Mouse (Mus musculus) adipocyte (in vitro differentiated cells): ENCODE data around the gene Ldhb.
"Not testable (repeated sequence)": the region's sequence is repeated elsewhere in the genome, so short reads cannot be mapped to it uniquely, and the experiment has no call there.

Source experiments
- DNase-seq: peaks from one replicate; pipeline ENCODE4 v3.0.0-alpha.2; 2016; ENCODE audit warnings: low spot score

Gene Ldhb

DNA sequence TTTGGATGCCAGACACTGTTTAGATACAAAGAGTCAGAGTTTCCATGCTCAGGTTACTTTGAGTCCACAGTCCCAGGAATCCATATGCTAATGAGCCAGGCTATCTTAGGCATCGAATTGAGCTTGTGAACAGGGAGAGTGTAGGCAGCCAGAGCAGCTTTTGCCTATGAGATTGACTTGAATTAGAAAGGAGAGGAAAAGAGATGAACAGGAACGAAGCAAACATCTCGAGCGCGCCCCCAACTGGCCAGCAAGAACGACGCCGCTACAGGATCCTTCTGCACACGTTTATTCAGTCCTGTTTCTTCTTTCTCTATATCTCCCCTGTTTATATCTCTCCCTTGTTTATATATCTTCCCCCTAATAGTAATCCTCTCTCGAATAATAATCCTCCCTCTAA lies 7.2 kb upstream of the Ldhb start:
- no peak for DNase-seq

GRCm38 (mm10) chr6:142512902-142513301 lies 5.1 kb upstream of the Ldhb start:
- DNase-seq: no peak

DNA sequence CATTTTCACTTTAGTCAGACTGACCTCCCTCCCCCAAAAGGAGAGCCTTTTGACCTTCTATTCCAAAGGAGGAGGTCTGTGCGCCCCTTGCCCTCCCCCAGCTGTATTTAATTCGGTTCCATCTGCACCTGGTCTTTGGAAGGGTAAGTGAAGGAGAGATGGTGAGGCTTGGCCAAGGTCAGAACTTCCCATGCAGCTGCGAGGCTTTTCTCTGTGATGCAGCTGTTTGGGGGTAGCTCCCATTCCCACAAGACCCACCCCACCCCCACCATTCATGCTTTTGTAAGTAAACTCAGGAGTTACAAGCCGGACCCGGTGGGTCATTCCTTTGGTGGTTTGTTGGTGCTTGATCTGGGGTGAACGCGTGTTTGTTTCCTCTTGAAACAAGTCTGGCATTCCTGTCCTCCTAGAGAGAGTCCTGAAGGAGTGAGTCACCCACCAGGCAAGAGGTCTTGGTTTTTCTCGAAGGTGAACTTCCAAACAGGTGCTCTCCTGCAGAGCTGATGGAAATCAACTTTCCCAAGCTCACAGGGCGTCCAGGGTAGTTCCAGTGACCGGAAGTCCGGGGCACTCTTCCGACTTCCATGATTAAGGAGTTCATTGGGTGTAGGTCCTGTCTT lies 3.9 kb upstream of the Ldhb start:
- no peak for DNase-seq

DNA sequence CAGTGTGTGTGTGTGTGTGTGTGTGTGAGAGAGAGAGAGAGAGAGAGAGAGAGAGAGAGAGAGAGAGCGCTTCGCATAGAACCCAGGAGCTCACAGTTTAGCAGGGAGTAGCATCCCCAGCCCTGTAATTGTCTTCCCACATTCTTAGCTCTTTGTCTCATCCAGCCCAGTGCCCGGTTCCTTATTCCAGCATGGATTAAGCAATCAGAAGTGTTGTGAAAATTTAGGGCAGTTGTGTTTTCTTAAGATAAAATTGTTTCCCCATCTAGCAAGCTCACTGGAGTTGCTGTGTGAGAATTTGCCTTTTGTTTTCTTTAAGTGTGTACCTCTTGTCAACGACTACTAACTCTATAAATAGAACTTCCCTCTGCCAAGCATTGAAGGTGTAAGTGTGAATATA lies 906 bp upstream of the Ldhb start:
- peak; percentile 78 for DNase-seq

DNA sequence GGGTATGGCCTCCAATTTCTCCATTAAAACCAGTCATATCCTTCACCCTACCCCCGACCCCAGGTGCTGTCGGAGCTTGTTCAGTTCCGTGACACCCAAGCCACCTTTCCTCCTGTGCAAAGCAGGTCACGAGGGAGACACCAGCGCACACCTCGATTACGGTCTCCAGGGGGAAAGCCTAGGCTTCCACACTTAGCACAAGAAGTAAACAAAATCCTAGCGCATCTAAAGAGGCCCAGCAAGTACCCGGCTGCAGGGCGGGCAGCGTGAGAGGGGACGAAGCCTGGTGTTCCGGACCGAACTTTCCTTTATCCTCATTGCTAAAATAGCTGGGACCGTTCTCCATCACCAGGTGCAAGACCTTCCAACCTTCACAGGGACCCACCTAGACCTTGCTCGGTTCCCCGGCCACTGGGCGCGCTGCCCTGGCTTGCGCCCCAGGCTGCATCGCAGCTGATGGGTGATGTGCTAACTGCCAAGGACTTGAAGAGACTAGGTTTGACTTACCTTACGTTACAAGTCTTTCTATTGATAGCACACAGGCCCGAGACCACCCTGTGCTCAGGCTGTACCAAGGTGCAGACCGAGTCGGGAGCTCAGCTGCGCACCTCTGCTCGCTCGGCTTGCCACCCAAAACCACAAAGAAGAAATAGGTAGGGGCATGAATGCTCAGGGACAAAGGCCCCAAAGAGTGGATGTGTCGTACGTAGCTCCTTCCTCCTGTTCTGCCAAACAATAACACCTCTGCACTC lies 548 bp downstream of the Ldhb start:
- DNase-seq: no peak

DNA sequence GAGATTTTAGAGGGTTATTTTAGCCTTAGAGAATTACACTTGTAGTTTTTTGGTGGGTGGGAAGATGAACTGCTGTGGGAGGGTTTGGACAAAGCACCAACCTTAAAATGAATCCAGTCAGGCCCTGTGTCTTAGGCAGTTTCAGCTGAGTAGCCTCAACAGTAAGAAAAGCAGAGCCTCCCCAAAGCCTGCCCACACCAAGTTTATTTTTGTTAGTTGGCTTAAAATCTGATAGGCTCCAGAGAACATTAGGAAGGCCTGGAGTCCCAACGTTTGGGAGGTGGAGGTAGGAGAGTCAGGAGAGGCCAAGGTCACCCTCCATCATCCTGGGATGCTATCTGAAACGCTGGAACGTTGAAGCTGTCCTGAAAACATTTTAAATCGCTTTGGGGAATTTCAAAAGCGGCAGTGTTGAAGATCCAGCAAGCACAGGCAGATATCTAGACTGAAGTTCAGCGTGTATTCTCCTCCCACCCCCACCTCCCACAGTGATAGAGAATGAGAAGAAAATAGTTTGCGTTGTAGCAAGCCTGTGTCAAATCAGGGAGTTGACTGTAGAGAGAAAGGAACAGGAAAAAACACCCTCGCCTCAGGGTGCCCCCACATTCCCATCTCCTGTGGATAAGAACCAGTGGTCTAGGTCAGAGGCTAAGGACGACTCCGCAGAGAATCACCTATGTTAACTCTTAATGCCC lies 1.3 kb downstream of the Ldhb start:
- DNase-seq: peak; percentile 47

DNA sequence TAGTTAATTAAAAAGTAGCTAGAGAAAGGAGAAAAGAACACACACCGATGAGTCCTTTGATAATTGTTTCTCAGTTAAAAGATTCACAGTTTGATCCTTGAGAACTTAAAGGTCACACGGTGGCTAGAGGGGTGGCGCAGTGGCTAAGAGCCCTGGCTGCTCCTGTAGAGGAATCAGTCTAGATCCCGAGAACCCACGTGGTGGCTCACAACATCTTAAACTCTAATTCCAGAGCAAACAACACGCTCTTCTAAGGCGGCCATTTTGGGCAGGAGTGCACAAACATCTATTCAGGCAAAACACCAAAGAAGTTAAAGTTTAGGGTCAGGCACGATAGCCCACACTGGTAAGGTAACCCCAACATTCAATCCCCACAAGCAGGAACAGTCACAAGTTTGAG lies 4.2 kb downstream of the Ldhb start:
- no peak for DNase-seq

DNA sequence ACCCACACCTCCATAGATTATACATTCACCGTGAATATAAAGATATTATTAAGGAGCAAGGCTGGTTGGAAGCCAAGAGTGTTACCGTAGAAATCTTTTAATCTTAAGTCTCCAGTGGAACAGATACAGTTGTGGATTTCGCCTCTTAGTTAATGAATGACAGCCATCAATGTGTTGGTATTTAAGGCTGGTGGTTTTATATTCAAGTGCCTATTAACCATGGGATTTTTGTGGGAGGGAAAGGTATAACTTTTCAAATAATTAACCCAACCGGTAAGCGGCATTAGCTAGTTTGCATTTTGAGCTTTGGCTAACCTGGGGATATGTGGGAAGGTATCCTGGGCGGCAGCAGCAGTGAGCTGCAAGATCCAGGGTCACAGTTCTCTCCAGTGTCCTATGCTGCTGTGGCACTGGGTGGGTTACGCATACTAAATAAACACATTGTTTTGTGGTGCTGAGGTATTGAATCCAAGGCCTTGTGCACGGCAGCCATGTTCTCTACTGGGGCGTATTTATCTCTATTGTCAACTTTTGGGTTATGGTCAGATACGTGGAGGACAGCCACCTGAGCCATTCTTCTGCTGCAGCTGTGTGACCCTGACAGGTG lies 5.1 kb downstream of the Ldhb start:
- no peak for DNase-seq

GRCm38 (mm10) chr6:142490114-142490513 lies 17.6 kb downstream of the Ldhb start:
- not testable (repeated sequence) for DNase-seq

- DNase-seq: no peak
These were observed 20.1 kb downstream of the Ldhb start for GRCm38 (mm10) chr6:142487638-142488037.

- no peak for DNase-seq
These were observed 22.2 kb downstream of the Ldhb start for GRCm38 (mm10) chr6:142485478-142486123.

- DNase-seq: peak; percentile 57
These were observed 30.5 kb downstream of the Ldhb start for GRCm38 (mm10) chr6:142477239-142477638.

- peak; percentile 43 for DNase-seq
These were observed 35.0 kb downstream of the Ldhb start, which contains the start of gene Gys2 for GRCm38 (mm10) chr6:142472801-142473203. Gys2 (minus strand) TSS chr6:142473109.

DNA sequence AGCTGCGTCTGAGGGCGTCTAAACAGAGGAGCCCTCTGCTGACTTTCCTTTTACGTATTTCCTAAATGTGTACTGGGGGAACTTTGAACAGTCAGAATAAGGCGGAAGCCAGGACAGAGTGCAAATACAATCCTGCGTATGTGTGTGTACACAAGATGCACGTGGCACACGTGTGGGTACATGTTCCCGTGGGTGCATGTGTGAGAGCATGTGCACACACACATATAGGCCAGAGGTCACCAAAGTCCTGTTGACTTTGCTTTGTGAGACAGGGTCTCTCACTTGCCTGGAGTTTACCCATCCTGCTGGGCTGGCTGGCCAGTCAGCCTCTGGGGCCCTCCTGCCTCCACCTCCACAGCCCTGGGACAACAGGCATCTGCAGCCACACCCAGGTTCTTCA lies 36.6 kb downstream of the Ldhb start:
- no peak for DNase-seq

DNA sequence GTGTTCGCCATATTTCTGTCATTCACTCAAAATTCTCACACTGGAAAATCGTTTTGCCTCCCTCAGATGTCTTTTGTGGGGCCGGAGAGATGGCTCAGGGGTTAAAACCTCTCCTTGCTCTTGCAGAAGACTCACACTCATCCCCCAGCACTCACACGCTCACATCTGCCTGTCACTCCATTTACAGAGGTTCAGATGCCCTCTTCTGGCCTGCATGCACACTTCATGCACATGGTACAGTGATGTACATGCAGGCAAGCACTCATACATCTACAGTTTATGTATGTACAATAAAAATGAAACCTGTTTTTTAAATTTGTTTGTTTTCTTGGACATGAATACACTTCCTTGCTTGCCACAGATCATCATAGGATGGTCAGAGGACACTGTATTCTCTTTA lies 38.2 kb downstream of the Ldhb start:
- DNase-seq: peak; percentile 43

DNA sequence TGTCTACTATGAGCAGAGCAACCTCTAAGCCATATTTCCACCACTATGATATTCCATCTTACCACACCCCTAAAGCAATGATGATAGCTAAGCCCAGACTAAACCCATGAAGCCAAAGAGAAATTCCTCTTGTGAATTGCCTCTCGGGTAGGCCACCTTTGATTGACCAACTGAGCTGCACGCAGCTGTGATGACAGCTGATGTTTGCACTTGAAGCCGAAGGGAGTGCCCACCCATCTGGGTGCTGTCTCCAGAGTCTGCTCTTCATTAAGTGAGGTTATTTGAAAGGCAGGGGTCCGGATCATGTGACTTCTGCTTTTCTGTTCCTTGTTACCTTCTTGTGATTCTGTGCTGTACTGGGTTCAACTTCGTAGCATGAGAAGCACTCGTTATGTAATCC lies 45.6 kb downstream of the Ldhb start:
- no peak for DNase-seq

DNA sequence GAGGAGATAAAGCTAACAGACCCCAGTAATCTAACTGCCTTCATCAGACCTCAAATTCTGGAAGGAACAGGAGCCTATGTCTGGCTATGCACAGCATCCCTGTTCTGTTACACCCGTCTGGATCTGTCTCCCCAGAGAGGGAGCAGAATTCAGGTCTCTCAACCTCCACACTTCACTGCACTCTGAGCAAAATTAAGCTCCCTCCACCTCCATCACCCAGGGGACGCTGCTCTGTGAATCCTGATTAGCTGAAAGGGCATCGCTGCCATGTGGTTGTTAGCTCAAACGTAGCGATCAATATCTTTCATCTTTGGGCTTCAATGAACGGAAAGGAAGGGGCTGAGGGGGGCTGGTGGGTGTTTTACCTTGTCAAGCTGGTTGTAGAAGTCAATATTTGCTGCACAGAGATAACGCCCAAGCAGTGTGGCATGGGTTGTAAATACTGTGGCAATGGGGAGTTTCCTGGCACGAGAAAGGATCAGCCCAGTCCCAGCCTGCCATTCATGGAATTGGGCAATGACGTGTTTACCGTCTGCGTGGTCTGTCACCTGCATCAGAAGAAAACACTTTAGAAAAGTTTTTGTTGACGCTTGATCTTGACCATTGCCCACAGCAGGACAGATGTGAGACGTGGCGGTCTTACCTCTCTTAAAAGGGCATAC lies 48.6 kb downstream of the Ldhb start:
- no peak for DNase-seq

- DNase-seq: no peak
These were observed 49.7 kb downstream of the Ldhb start for GRCm38 (mm10) chr6:142458010-142458409.

- no peak for DNase-seq
These were observed 52.3 kb downstream of the Ldhb start for GRCm38 (mm10) chr6:142455314-142455996.

DNA sequence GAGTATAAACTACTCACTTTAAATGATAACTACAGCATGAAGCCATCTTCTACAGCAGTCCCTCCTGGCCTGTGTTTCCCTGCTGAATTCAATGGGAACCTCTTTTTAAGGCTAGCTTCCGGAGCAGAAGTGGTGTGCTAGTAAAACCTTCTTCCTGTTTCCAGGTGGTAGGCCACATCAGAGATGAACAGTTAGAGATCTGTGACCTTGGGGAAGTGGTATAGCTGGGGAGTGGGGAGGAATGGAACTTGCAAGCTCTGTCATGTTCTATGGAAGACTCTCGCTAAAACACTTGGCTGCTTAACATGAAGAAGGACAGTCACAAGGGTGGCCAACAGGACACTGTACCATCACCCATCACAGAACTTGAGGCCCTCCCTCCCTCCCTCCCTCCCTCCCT lies 54.4 kb downstream of the Ldhb start:
- no peak for DNase-seq

GRCm38 (mm10) chr6:142451381-142451780 lies 56.4 kb downstream of the Ldhb start:
- DNase-seq: no peak
